Mouse (Mus musculus): ENCODE measurements around the gene Gm19684. TPM values are rescaled to one million over a fixed set of nuclear protein-coding genes. Genes with fewer than 3 reads are reported as not detected.
"Not testable (repeated sequence)": the region's sequence is repeated elsewhere in the genome, so short reads cannot be mapped to it uniquely, and the experiment has no call there.

Gene Gm19684
- total RNA-seq (2014; fragmentation: Nextera tagmentation) (0.58 TPM in 1 of 2 replicates, not detected in the other), total RNA-seq (2017) (not detected in 2 replicates)

GRCm38 (mm10) chr17:36121352-36122020, at the start of gene Gm19684:
TSS of gene Gm19684 (plus strand) at chr17:36121678.
- peak; percentile 94 for ATAC-seq (replicated peaks; ENCODE audit: poor library complexity, severe bottlenecking)

GRCm38 (mm10) chr17:36081901-36082300, 39.6 kb upstream of the Gm19684 start:
- not testable (repeated sequence) for ATAC-seq (replicated peaks; ENCODE audit: poor library complexity, severe bottlenecking)

GRCm38 (mm10) chr17:36082519-36083232, 38.8 kb upstream of the Gm19684 start:
- ATAC-seq (replicated peaks; ENCODE audit: poor library complexity, severe bottlenecking), result not testable (repeated sequence)

- peak; percentile 82 for ATAC-seq (replicated peaks; ENCODE audit: poor library complexity, severe bottlenecking)
Observed at GRCm38 (mm10) chr17:36083266-36083869, 38.1 kb upstream of the Gm19684 start.

- peak; percentile 61 for ATAC-seq (replicated peaks; ENCODE audit: poor library complexity, severe bottlenecking)
Observed at GRCm38 (mm10) chr17:36083870-36084451, 37.5 kb upstream of the Gm19684 start.

GRCm38 (mm10) chr17:36085976-36086375, 35.5 kb upstream of the Gm19684 start:
- not testable (repeated sequence) for ATAC-seq (replicated peaks; ENCODE audit: poor library complexity, severe bottlenecking)

- ATAC-seq (replicated peaks; ENCODE audit: poor library complexity, severe bottlenecking), result not testable (repeated sequence)
Observed at GRCm38 (mm10) chr17:36091933-36092332, 29.5 kb upstream of the Gm19684 start.

GRCm38 (mm10) chr17:36092520-36092919, 29.0 kb upstream of the Gm19684 start:
- not testable (repeated sequence) for ATAC-seq (replicated peaks; ENCODE audit: poor library complexity, severe bottlenecking)

- no peak for ATAC-seq (replicated peaks; ENCODE audit: poor library complexity, severe bottlenecking)
Observed at GRCm38 (mm10) chr17:36093936-36094335, 27.5 kb upstream of the Gm19684 start.

GRCm38 (mm10) chr17:36099603-36100002, 21.9 kb upstream of the Gm19684 start:
- not testable (repeated sequence) for ATAC-seq (replicated peaks; ENCODE audit: poor library complexity, severe bottlenecking)

- ATAC-seq (replicated peaks; ENCODE audit: poor library complexity, severe bottlenecking), result not testable (repeated sequence)
Observed at GRCm38 (mm10) chr17:36102091-36102490, 19.4 kb upstream of the Gm19684 start.

GRCm38 (mm10) chr17:36110129-36110528, 11.3 kb upstream of the Gm19684 start:
- ATAC-seq (replicated peaks; ENCODE audit: poor library complexity, severe bottlenecking), result not testable (repeated sequence)

- ATAC-seq (replicated peaks; ENCODE audit: poor library complexity, severe bottlenecking), result peak; percentile 84
Observed at GRCm38 (mm10) chr17:36110641-36111509, 10.6 kb upstream of the Gm19684 start.

GRCm38 (mm10) chr17:36111510-36111868, 10.0 kb upstream of the Gm19684 start:
- ATAC-seq (replicated peaks; ENCODE audit: poor library complexity, severe bottlenecking), result peak; percentile 84

GRCm38 (mm10) chr17:36113979-36114593, 7.4 kb upstream of the Gm19684 start:
- peak; percentile 51 for ATAC-seq (replicated peaks; ENCODE audit: poor library complexity, severe bottlenecking)

GRCm38 (mm10) chr17:36116545-36116944, 4.9 kb upstream of the Gm19684 start:
- not testable (repeated sequence) for ATAC-seq (replicated peaks; ENCODE audit: poor library complexity, severe bottlenecking)

- ATAC-seq (replicated peaks; ENCODE audit: poor library complexity, severe bottlenecking), result peak; percentile 20; the same call in 1 of the 2 replicates
Observed at GRCm38 (mm10) chr17:36120839-36121238, 639 bp upstream of the Gm19684 start.

- ATAC-seq (replicated peaks; ENCODE audit: poor library complexity, severe bottlenecking), result not testable (repeated sequence)
Observed at GRCm38 (mm10) chr17:36124111-36124510, 2.6 kb downstream of the Gm19684 start.

- ATAC-seq (replicated peaks; ENCODE audit: poor library complexity, severe bottlenecking), result not testable (repeated sequence)
Observed at GRCm38 (mm10) chr17:36128525-36128924, 7.0 kb downstream of the Gm19684 start.
